Mouse (Mus musculus): ENCODE measurements around the gene Rps3.

The Rps3 gene

DNA sequence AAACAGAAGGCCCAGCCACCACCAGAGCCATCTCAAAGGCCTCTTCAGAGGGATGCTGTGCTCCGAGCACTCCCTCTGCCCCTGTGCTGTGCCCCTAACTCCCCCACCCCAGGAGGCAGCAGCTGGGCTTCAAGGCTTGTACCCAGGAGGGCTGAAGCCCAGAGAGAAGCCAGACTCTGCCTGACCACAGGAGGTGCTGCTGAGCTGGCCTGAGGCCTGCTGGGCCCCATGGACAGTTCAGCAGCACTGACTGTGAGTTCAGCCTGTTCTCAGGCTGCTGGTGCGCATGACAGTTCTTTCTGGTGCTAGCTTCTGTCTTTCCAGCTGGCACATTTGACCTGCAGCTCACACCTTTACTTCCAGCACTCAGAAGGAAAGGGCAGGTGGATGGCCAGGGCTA, 37.7 kb downstream of the Rps3 start:
- H3K9me3 ChIP-seq (ENCODE audit: low read length) = no peaks in the 10 kb centered on the region
- peaks cover 16% of the 10 kb centered on the region for H3K4me1 ChIP-seq (replicated peaks; ENCODE audit: low read depth, low read length)
- peaks cover 19% of the 10 kb centered on the region; the same call in 1 of the 2 replicates for H3K27me3 ChIP-seq (ENCODE audit: insufficient read depth, low read length)
- TF ChIP-seq CTCF (conservative IDR thresholded peaks at IDR 0.05; ENCODE audit: low read length) = peak; percentile 30
- no peak for TF ChIP-seq NANOG (IDR thresholded peaks at IDR 0.05; ENCODE audit: borderline replicate concordance, low read length)
- no peak overlapping the region for H3K4me3 ChIP-seq (replicated peaks; ENCODE audit: low read length)
- H3K36me3 ChIP-seq (ENCODE audit: insufficient read depth, low read length) = no peaks in the 10 kb centered on the region

DNA sequence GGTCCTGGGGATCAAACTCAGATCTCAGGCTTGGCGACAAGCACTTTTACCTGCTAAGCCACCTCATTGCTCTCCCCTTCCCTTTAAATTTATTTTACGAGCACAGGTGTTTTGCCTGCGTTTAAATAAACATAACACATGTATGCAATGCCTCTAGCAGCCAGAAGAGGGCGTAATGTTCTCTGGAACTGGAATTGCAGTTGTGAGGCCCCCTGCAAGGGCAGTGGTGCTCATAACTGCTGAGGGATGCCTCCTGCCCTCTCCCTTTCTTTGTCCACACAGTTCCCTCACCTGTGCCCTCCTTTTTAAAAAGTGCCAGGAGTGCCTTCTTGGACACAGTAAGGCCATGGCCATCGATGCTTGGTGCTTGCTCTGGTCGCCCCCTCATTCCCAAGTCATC, 39.5 kb downstream of the Rps3 start:
- Histone ChIP-seq H3K4me1 (replicated peaks; ENCODE audit: low read depth, low read length) (peaks cover 22% of the 10 kb centered on the region), H3K27me3 (ENCODE audit: insufficient read depth, low read length) (peaks cover 29% of the 10 kb centered on the region), H3K4me3 (replicated peaks; ENCODE audit: low read length) (no peak overlapping the region), H3K36me3 (ENCODE audit: insufficient read depth, low read length) (no peaks in the 10 kb centered on the region), H3K9me3 (ENCODE audit: low read length) (no peaks in the 10 kb centered on the region)
- TF ChIP-seq POU5F1 (IDR thresholded peaks at IDR 0.05; ENCODE audit: borderline replicate concordance, low read length) (no peak), CTCF (conservative IDR thresholded peaks at IDR 0.05; ENCODE audit: low read length) (peak; percentile 94)

DNA sequence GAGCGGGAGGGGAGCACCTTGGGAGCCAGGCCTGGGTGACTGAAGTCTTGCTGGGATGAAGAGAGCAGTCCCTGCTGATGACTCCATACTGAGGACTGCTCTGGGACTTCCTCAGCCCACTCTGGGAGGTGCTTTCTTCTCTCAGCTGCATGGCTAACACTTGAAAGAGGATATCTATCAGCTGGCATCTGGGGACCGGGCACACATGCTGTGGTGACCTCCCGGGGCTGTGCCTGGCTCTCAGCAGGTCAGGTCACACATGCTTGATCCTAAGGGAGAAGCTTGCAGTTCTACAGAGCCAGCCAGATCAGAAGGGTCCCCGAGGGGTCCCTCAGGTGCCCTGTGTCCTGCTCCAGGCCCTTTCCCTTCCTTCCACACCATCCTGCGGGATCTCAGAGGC, 40.4 kb downstream of the Rps3 start:
- Histone ChIP-seq H3K4me3 (replicated peaks; ENCODE audit: low read length) (no peak overlapping the region), H3K36me3 (ENCODE audit: insufficient read depth, low read length) (no peaks in the 10 kb centered on the region), H3K9me3 (ENCODE audit: low read length) (no peaks in the 10 kb centered on the region), H3K4me1 (replicated peaks; ENCODE audit: low read depth, low read length) (peaks cover 31% of the 10 kb centered on the region), H3K27me3 (ENCODE audit: insufficient read depth, low read length) (peaks cover 29% of the 10 kb centered on the region)
- TF ChIP-seq NANOG (IDR thresholded peaks at IDR 0.05; ENCODE audit: borderline replicate concordance, low read length) = no peak

DNA sequence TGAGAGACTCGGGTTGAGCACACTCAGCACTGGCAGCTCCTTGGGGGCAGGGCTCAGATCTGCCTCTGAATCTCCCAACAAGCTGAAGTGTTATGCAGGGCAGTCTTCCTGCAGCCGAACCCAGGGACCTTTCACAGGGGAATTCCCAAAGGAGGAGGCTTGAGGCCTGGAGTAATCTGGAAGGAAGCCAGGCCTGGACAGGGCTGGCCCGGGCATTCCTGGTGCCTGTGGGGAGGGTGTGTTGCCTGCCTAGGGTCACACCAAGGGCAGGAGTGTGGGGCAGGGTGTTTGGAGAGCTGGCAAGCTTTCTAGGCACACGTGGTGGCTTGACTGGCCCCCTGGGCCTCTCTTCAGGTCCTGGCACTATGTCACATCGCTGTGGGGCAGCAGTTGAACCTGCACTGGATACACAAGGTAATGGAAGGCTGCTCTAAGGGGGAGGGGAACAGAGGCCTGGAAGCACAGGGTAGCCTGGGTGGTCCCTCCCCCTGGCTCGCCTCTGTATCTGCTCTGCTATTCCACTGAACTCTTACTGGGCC, 41.9 kb downstream of the Rps3 start:
- H3K4me3 ChIP-seq (replicated peaks; ENCODE audit: low read length) = 0 out of 2 replicates have a peak overlapping the region, but pooled peaks have one; percentile 4
- no peak for TF ChIP-seq POU5F1 (IDR thresholded peaks at IDR 0.05; ENCODE audit: borderline replicate concordance, low read length)
- no peak for TF ChIP-seq NANOG (IDR thresholded peaks at IDR 0.05; ENCODE audit: borderline replicate concordance, low read length)
- no peak for TF ChIP-seq CTCF (conservative IDR thresholded peaks at IDR 0.05; ENCODE audit: low read length)
- H3K9me3 ChIP-seq (ENCODE audit: low read length) = no peaks in the 10 kb centered on the region
- H3K36me3 ChIP-seq (ENCODE audit: insufficient read depth, low read length) = no peaks in the 10 kb centered on the region
- H3K27me3 ChIP-seq (ENCODE audit: insufficient read depth, low read length) = peaks cover 23% of the 10 kb centered on the region
- peaks cover 39% of the 10 kb centered on the region for H3K4me1 ChIP-seq (replicated peaks; ENCODE audit: low read depth, low read length)

DNA sequence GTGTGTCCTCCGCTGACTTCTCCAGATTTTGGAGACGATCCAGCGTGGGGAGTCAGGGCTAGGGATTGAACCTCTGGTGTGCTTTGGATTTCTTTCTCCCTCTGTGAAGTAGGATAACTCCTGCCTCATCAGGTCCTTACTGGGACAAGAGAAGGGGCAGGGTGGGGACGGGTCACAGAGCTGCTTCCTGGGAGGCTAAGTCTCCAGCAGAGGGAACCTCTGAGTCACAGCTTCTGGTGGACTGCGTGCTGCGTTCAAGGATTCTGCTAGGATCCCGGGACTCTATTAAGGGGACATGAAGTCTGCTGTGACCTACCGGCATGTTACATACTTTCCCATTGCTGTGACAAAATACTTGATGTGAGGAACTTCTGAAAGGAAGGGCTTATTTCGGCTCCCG, 44.7 kb downstream of the Rps3 start:
- TF ChIP-seq NANOG (IDR thresholded peaks at IDR 0.05; ENCODE audit: borderline replicate concordance, low read length) (no peak), CTCF (conservative IDR thresholded peaks at IDR 0.05; ENCODE audit: low read length) (peak; percentile 28)
- H3K4me1 ChIP-seq (replicated peaks; ENCODE audit: low read depth, low read length) = peaks cover 50% of the 10 kb centered on the region
- peaks cover 36% of the 10 kb centered on the region for H3K27me3 ChIP-seq (ENCODE audit: insufficient read depth, low read length)

DNA sequence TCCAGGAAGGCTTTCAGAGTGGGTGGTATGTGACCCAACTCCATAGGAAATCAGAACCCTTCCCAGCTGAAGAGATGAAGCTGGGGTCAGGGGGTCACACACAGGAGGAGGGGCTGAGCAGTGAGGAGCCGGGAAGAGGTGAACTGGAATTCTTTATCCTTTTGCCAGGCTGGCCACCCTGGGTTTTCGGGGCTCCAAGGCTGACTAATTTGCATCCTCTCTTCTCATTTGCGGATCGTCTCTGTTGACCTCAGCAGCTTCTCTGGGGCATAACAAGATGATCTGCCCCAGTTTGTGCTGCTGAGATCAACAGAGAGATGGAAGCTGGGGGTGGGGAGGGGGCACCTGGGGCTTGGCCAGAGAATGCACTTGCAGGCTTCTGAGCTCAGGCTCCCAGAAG, 47.0 kb downstream of the Rps3 start:
- Histone ChIP-seq H3K9me3 (ENCODE audit: low read length) (no peaks in the 10 kb centered on the region), H3K4me1 (replicated peaks; ENCODE audit: low read depth, low read length) (peaks cover 59% of the 10 kb centered on the region), H3K27me3 (ENCODE audit: insufficient read depth, low read length) (peaks cover 54% of the 10 kb centered on the region), H3K4me3 (replicated peaks; ENCODE audit: low read length) (no peak overlapping the region), H3K36me3 (ENCODE audit: insufficient read depth, low read length) (no peaks in the 10 kb centered on the region)
- TF ChIP-seq POU5F1 (IDR thresholded peaks at IDR 0.05; ENCODE audit: borderline replicate concordance, low read length) (no peak), CTCF (conservative IDR thresholded peaks at IDR 0.05; ENCODE audit: low read length) (no peak), NANOG (IDR thresholded peaks at IDR 0.05; ENCODE audit: borderline replicate concordance, low read length) (no peak)

More for the DNA sequence above, 44.7 kb downstream of the Rps3 start:
- Histone ChIP-seq H3K4me3 (replicated peaks; ENCODE audit: low read length) (no peak overlapping the region), H3K36me3 (ENCODE audit: insufficient read depth, low read length) (no peaks in the 10 kb centered on the region), H3K9me3 (ENCODE audit: low read length) (no peaks in the 10 kb centered on the region)

DNA sequence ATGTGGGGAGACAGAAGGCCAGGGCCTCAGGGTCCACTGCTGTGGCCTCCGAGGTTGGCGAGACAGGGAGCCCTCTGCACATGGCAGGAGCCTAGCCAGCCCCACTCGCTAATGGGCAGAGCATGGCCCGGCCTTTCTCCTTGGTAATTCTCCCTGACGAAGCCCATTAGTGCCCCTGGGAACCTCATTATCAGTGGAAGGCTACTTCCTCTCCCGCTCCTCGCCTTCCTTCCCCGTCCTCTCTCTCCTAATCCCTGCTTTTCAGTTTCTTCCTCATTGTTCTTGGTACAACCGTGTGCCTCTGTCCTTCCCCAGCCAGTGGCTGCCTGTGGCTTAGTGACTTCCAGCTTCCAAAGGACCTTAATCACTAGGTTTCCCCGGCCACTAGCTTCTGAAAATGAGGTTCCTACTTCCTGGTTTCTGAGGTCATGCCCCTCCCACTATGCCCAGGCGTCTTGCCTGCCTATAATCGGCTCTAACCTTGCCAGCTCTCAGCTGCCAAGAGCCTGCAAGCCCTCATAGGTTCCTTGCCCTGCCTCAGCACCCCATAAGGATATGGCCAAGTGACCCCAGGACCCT, 48.8 kb downstream of the Rps3 start:
- Histone ChIP-seq H3K36me3 (ENCODE audit: insufficient read depth, low read length) (no peaks in the 10 kb centered on the region), H3K4me1 (replicated peaks; ENCODE audit: low read depth, low read length) (peaks cover 64% of the 10 kb centered on the region), H3K4me3 (replicated peaks; ENCODE audit: low read length) (no peak overlapping the region), H3K27me3 (ENCODE audit: insufficient read depth, low read length) (peaks cover 60% of the 10 kb centered on the region), H3K9me3 (ENCODE audit: low read length) (no peaks in the 10 kb centered on the region)
- TF ChIP-seq CTCF (conservative IDR thresholded peaks at IDR 0.05; ENCODE audit: low read length) (no peak), POU5F1 (IDR thresholded peaks at IDR 0.05; ENCODE audit: borderline replicate concordance, low read length) (no peak), NANOG (IDR thresholded peaks at IDR 0.05; ENCODE audit: borderline replicate concordance, low read length) (no peak)

DNA sequence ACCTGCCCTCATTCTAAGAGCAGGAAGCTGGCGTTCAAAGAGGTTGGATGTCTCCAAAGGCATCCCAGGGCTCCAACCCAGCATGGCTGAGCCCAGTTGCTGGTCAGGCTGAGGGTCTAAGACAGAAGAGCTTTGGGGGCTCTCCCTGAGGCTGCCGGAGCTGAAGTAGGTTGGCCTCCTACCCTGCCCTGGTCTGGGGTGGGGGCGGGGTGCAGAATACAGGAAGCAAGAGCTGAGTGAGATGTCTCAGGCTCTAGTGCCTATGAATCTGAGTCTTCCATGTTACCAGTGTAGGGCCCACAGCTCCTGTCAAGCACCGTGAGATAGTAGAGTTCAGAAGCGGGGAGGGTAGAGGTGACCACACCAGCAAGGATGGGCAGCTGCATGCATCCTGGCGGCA, 50.7 kb downstream of the Rps3 start:
- Histone ChIP-seq H3K4me3 (replicated peaks; ENCODE audit: low read length) (no peak overlapping the region), H3K36me3 (ENCODE audit: insufficient read depth, low read length) (no peaks in the 10 kb centered on the region), H3K9me3 (ENCODE audit: low read length) (no peaks in the 10 kb centered on the region), H3K4me1 (replicated peaks; ENCODE audit: low read depth, low read length) (peaks cover 65% of the 10 kb centered on the region), H3K27me3 (ENCODE audit: insufficient read depth, low read length) (peaks cover 73% of the 10 kb centered on the region)
- TF ChIP-seq NANOG (IDR thresholded peaks at IDR 0.05; ENCODE audit: borderline replicate concordance, low read length) (no peak), CTCF (conservative IDR thresholded peaks at IDR 0.05; ENCODE audit: low read length) (no peak), POU5F1 (IDR thresholded peaks at IDR 0.05; ENCODE audit: borderline replicate concordance, low read length) (no peak)

DNA sequence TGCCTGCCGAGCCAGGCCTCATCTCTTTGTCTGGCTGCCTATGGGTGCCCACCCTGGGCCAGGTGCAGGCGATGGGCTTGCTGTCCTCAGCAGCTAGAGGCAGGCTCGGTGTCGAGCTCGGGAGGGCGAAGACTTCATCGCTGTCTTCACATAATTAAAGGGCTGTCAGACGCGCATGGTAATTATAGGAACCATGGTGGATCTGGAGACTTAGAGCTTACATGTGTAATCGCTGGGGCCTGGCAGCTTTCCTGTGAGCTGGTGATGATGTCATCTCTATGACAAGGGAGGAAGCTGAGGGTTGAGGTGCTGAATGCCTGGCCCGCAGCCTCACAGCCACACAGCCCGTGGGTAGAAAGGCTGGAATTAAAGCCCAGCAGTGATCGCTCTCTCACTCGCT, 51.3 kb downstream of the Rps3 start:
- TF ChIP-seq POU5F1 (IDR thresholded peaks at IDR 0.05; ENCODE audit: borderline replicate concordance, low read length) = no peak
- no peak for TF ChIP-seq NANOG (IDR thresholded peaks at IDR 0.05; ENCODE audit: borderline replicate concordance, low read length)
- no peak for TF ChIP-seq CTCF (conservative IDR thresholded peaks at IDR 0.05; ENCODE audit: low read length)
- H3K36me3 ChIP-seq (ENCODE audit: insufficient read depth, low read length) = no peaks in the 10 kb centered on the region
- 0 out of 2 replicates have a peak overlapping the region, but pooled peaks have one; percentile 26 for H3K4me3 ChIP-seq (replicated peaks; ENCODE audit: low read length)
- H3K4me1 ChIP-seq (replicated peaks; ENCODE audit: low read depth, low read length) = peaks cover 71% of the 10 kb centered on the region
- no peaks in the 10 kb centered on the region for H3K9me3 ChIP-seq (ENCODE audit: low read length)
- H3K27me3 ChIP-seq (ENCODE audit: insufficient read depth, low read length) = peaks cover 73% of the 10 kb centered on the region
